Mouse (Mus musculus) neural tube, embryonic 14.5 days (tissue): ENCODE data around the gene Col8a2. TPM values are rescaled to one million over a fixed set of nuclear protein-coding genes. Genes with fewer than 3 reads are reported as not detected.
A peak's percentile ranks its signal among the peaks of the same experiment; 100 is the strongest.

ENCODE experiments used
- ATAC-seq: fragments of 200-750 bp; cut with Nextera tagmentation; 2 replicates; pipeline ENCODE4 v1.8.0; 2017; ENCODE audit warnings: low read depth, mild to moderate bottlenecking, moderate TSS enrichment, moderate library complexity
- H3K27ac ChIP-seq: fragments of 300-500 bp; sonication (generic); 2 replicates; pipeline ENCODE4 v1.5.1; 2014; ENCODE audit warnings: low read depth, mild to moderate bottlenecking, control low read depth, low read length, moderate library complexity, mixed read lengths
- H3K27me3 ChIP-seq: fragments of 300-500 bp; sonication (generic); 2 replicates; pipeline ENCODE4 v1.6.1; 2014; ENCODE audit warnings: low read length; ENCODE audit not compliant: control insufficient read depth, insufficient read depth
- H3K36me3 ChIP-seq: fragments of 300-500 bp; sonication (generic); 2 replicates; pipeline ENCODE4 v1.6.1; 2014; ENCODE audit warnings: low read length, mixed read lengths; ENCODE audit not compliant: control insufficient read depth, insufficient read depth
- H3K4me1 ChIP-seq: fragments of 300-500 bp; sonication (generic); 2 replicates; pipeline ENCODE4 v1.6.1; 2014; ENCODE audit warnings: low read length; ENCODE audit not compliant: control insufficient read depth, insufficient read depth
- H3K4me2 ChIP-seq: fragments of 300-500 bp; sonication (generic); 2 replicates; pipeline ENCODE4 v1.6.1; 2014; ENCODE audit warnings: mild to moderate bottlenecking, low read depth, low read length, control low read depth
- H3K4me3 ChIP-seq: fragments of 300-500 bp; sonication (generic); 2 replicates; pipeline ENCODE4 v1.5.1; 2014; ENCODE audit warnings: low read depth, low read length, control low read depth, mixed read lengths
- H3K9ac ChIP-seq: fragments of 300-500 bp; sonication (generic); replicated peaks from 2 replicates; pipeline ENCODE4 v1.6.1; 2014; ENCODE audit warnings: low read depth, mild to moderate bottlenecking, control low read depth, low read length, mixed read lengths
- H3K9me3 ChIP-seq: fragments of 300-500 bp; sonication (generic); 2 replicates; pipeline ENCODE4 v1.6.1; 2016; ENCODE audit warnings: low read length; ENCODE audit not compliant: control insufficient read depth
- WGBS: fragments of 180-500 bp; shearing (Covaris S2); extraction: QIAGEN DNeasy Blood & Tissue Kit; methylation state at CpG from one replicate; pipeline ENCODE4 v1.1.7; 2014; 5-methylcytosine and 5-hydroxymethylcytosine counted together
- polyA plus RNA-seq: library from polyadenylated mRNA; unstranded; fragments of >200 nt; fragmentation: Nextera tagmentation; extraction: Ambion mirVana; gene quantifications from 2 replicates; pipeline ENCODE4 v1.2.1, GENCODE M21; 2014

The Col8a2 gene
- polyA plus RNA-seq, 1 experiment from 2014 or later, result 1.3 TPM

- no peak for ATAC-seq
- Histone ChIP-seq H3K4me3 (no peak overlapping the region), H3K9ac (no peak overlapping the region), H3K4me2 (no peak overlapping the region), H3K9me3 (no peaks in the 10 kb centered on the region), H3K36me3 (no peaks in the 10 kb centered on the region), H3K27ac (no peak overlapping the region), H3K27me3 (peaks cover 11% of the 10 kb centered on the region), H3K4me1 (peaks cover 6% of the 10 kb centered on the region)
- WGBS, result 47% methylated on average over 11 of the region's 13 CpGs
Measured at GRCm38 (mm10) chr4:126291196-126291595, 4.6 kb downstream of the Col8a2 start.

GRCm38 (mm10) chr4:126295152-126295551 lies 8.6 kb downstream of the Col8a2 start:
- no peaks in the 10 kb centered on the region for H3K36me3 ChIP-seq
- H3K9me3 ChIP-seq, result no peaks in the 10 kb centered on the region
- no peak overlapping the region for H3K4me2 ChIP-seq
- 75% methylated on average over 6 of the region's 6 CpGs for WGBS
- no peak for ATAC-seq
- H3K4me3 ChIP-seq, result no peak overlapping the region
- H3K4me1 ChIP-seq, result peaks cover 7% of the 10 kb centered on the region; the same call in 1 of the 2 replicates
- H3K9ac ChIP-seq, result no peak overlapping the region
- H3K27me3 ChIP-seq, result peaks cover 9% of the 10 kb centered on the region
- H3K27ac ChIP-seq, result no peak overlapping the region

GRCm38 (mm10) chr4:126295937-126296336 lies 9.3 kb downstream of the Col8a2 start:
- Histone ChIP-seq H3K9ac (no peak overlapping the region), H3K4me1 (peaks cover 8% of the 10 kb centered on the region; the same call in 1 of the 2 replicates), H3K4me3 (no peak overlapping the region), H3K36me3 (no peaks in the 10 kb centered on the region), H3K27me3 (peaks cover 17% of the 10 kb centered on the region), H3K4me2 (no peak overlapping the region), H3K27ac (no peak overlapping the region), H3K9me3 (no peaks in the 10 kb centered on the region)
- no peak for ATAC-seq
- WGBS, result 36% methylated on average over 4 of the region's 4 CpGs

- under 1% methylated on average over 34 of the region's 34 CpGs for WGBS
- Histone ChIP-seq H3K9me3 (no peaks in the 10 kb centered on the region), H3K4me1 (peaks cover 15% of the 10 kb centered on the region; the same call in 1 of the 2 replicates), H3K9ac (peak overlapping the region; percentile 52), H3K27ac (no peak overlapping the region; the same call in 1 of the 2 replicates), H3K4me3 (peak overlapping the region; percentile 27), H3K4me2 (peak overlapping the region; percentile 59), H3K27me3 (peaks cover 23% of the 10 kb centered on the region), H3K36me3 (no peaks in the 10 kb centered on the region)
- ATAC-seq, result no peak
Measured at GRCm38 (mm10) chr4:126296617-126297101, 10.1 kb downstream of the Col8a2 start.

GRCm38 (mm10) chr4:126300916-126301583 lies 14.5 kb downstream of the Col8a2 start:
- Histone ChIP-seq H3K36me3 (no peaks in the 10 kb centered on the region), H3K4me2 (peak overlapping the region; percentile 34), H3K4me1 (peaks cover 18% of the 10 kb centered on the region; the same call in 1 of the 2 replicates), H3K9ac (0 out of 2 replicates have a peak overlapping the region, but pooled peaks have one; percentile 32), H3K4me3 (peak overlapping the region; percentile 3; the same call in 1 of the 2 replicates), H3K27ac (no peak overlapping the region), H3K9me3 (no peaks in the 10 kb centered on the region), H3K27me3 (peaks cover 33% of the 10 kb centered on the region)
- ATAC-seq, result no peak
- 1% methylated on average over 48 of the region's 50 CpGs for WGBS

- H3K4me1 ChIP-seq, result peaks cover 15% of the 10 kb centered on the region; the same call in 1 of the 2 replicates
- peak overlapping the region; percentile 3; the same call in 1 of the 2 replicates for H3K4me3 ChIP-seq
- ATAC-seq, result no peak
- H3K9me3 ChIP-seq, result no peaks in the 10 kb centered on the region
- no peak overlapping the region for H3K27ac ChIP-seq
- H3K36me3 ChIP-seq, result no peaks in the 10 kb centered on the region
- no peak overlapping the region for H3K9ac ChIP-seq
- H3K27me3 ChIP-seq, result peaks cover 33% of the 10 kb centered on the region
- 4% methylated on average over 27 of the region's 27 CpGs for WGBS
- peak overlapping the region; percentile 34; the same call in 1 of the 2 replicates for H3K4me2 ChIP-seq
Measured at GRCm38 (mm10) chr4:126301584-126302309, 15.2 kb downstream of the Col8a2 start.

GRCm38 (mm10) chr4:126303877-126304276 lies 17.3 kb downstream of the Col8a2 start:
- Histone ChIP-seq H3K4me1 (peaks cover 11% of the 10 kb centered on the region; the same call in 1 of the 2 replicates), H3K9ac (no peak overlapping the region), H3K4me3 (no peak overlapping the region), H3K4me2 (no peak overlapping the region), H3K9me3 (no peaks in the 10 kb centered on the region), H3K36me3 (no peaks in the 10 kb centered on the region), H3K27ac (no peak overlapping the region), H3K27me3 (peaks cover 30% of the 10 kb centered on the region)
- ATAC-seq, result no peak
- 52% methylated on average over 4 of the region's 4 CpGs for WGBS

- Histone ChIP-seq H3K4me2 (no peak overlapping the region), H3K9me3 (no peaks in the 10 kb centered on the region), H3K4me1 (peaks cover 11% of the 10 kb centered on the region), H3K9ac (no peak overlapping the region), H3K27ac (no peak overlapping the region), H3K4me3 (no peak overlapping the region), H3K36me3 (no peaks in the 10 kb centered on the region), H3K27me3 (peaks cover 22% of the 10 kb centered on the region)
- no peak for ATAC-seq
- WGBS, result 100% methylated on average over 1 of the region's 1 CpGs
Measured at GRCm38 (mm10) chr4:126305428-126305827, 18.8 kb downstream of the Col8a2 start.

GRCm38 (mm10) chr4:126306058-126306457 lies 19.5 kb downstream of the Col8a2 start:
- peaks cover 9% of the 10 kb centered on the region for H3K4me1 ChIP-seq
- H3K27ac ChIP-seq, result no peak overlapping the region
- no peak for ATAC-seq
- H3K9me3 ChIP-seq, result no peaks in the 10 kb centered on the region
- H3K9ac ChIP-seq, result no peak overlapping the region
- 89% methylated on average over 6 of the region's 6 CpGs for WGBS
- no peak overlapping the region for H3K4me3 ChIP-seq
- no peaks in the 10 kb centered on the region for H3K36me3 ChIP-seq
- no peak overlapping the region for H3K4me2 ChIP-seq
- peaks cover 16% of the 10 kb centered on the region for H3K27me3 ChIP-seq
